Mouse (Mus musculus): Measurements from ENCODE around the gene Exosc2.
"Not testable (repeated sequence)": the region's sequence is repeated elsewhere in the genome, so short reads cannot be mapped to it uniquely, and the experiment has no call there.

The Exosc2 gene

GRCm38 (mm10) chr2:31667332-31667731, 3.2 kb upstream of the Exosc2 start:
- DNase-seq (ENCODE audit: low read depth, low spot score), result peak; percentile 54

DNA sequence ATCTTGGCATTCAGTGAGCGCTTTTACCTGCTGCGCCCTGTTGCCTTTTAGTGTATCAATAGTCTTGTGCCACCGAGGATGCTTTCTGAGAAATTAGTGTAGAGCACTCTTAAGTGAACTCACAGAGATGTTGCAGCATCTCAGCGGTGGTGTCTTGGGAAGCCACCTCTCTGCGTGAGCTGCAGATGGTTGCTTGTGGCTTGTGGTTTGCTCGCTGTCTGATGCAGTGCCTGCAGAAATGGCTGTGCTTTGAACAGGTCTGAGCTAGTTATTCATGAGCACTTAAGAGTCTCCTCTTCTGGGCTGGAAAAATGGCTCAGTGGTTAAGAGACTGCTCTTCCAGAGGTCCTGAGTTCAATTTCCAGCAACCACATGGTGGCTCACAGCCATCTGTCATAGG, 8.1 kb downstream of the Exosc2 start:
- no peak for DNase-seq (ENCODE audit: low read depth, low spot score)

GRCm38 (mm10) chr2:31681051-31681707, 10.7 kb downstream of the Exosc2 start:
- not testable (repeated sequence) for DNase-seq (ENCODE audit: low read depth, low spot score)

DNA sequence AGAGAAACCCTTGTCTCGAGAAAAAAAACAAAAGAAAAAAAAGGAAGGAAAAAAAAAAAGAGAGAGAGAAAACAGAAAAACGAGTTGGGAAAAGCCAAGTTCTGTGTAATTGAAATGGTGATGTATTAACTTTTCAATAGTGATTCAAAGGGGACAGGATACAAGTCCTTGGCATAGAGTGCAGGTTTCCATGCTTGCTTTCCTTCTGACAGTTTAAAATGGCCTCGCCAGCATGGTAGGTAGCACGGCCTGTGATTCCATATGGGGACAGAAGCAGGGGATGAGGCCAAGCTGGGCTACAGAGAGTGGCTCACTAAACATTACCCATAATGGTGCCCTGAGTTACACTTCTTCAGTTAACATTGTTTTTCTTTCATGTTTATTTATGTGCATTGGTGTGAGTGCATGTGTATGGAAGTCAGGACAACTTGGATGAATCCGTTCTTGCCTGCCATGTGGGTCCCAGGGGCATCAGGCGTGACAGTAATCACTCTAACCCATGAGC, 11.3 kb downstream of the Exosc2 start:
- DNase-seq (ENCODE audit: low read depth, low spot score), result no peak

DNA sequence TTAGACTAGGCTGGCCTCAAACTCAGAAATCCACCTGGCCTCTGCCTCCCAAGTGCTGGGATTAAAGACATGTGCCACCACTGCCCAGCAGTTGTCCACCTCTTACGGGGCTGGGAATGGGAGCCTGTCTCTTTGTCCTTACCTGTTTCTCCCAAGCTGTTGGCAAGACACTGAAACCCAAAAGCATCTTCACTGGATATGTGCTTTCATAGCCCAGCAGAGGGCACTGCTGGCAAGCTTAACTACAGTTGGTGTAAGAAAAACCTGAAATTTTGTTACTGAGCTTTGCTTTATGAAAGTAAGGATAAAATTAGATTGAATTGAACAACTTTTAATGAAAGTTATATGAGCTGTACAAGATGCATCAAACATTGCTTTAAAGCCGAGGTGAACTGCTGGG, 13.2 kb downstream of the Exosc2 start:
- peak; percentile 74 for DNase-seq (ENCODE audit: low read depth, low spot score)

GRCm38 (mm10) chr2:31688074-31688925, 17.8 kb downstream of the Exosc2 start, which contains the start of gene Abl1:
Abl1 (plus strand) TSS chr2:31688376.
- peak; percentile 99 for DNase-seq (ENCODE audit: low read depth, low spot score)

DNA sequence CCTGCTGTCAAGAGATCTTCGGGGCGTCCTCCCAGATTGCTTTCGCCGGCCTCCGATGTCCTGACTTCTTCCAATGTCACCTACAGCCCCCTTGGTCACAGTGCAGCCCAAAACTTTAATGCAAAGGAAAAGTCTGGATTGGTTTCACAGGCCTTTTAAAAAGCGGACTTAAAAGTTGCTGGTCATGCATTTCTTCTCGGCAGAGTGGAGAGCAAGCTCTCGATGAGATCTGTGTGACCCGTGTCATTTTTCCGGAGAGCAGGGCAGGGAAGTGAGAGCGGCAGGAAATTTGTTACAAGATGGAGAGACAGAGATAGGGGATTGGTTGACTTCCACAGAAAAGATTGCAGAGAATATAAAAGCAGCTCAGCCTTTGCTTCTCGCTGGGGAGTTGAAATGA, 18.5 kb downstream of the Exosc2 start:
- DNase-seq (ENCODE audit: low read depth, low spot score), result no peak

GRCm38 (mm10) chr2:31690063-31690462, 19.5 kb downstream of the Exosc2 start:
- DNase-seq (ENCODE audit: low read depth, low spot score), result no peak

DNA sequence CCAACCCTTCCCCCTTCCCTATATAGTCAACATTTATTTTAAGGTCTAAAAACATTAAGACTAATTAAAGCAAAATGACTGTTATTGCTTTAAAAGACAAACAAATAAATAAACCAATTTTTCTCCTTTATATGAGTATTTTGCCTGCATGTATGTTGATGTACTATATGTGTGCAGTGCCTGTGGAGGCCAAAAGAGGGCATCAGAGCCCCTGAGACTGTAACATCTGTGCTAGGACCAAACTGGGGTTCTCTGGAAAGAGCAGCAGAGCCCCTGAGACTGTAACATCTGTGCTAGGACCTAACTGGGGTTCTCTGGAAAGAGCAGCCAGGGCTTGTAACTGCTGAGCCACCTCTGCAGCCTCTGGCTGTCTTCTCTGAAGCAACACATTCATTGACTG, 27.7 kb downstream of the Exosc2 start:
- DNase-seq (ENCODE audit: low read depth, low spot score), result peak; percentile 50

DNA sequence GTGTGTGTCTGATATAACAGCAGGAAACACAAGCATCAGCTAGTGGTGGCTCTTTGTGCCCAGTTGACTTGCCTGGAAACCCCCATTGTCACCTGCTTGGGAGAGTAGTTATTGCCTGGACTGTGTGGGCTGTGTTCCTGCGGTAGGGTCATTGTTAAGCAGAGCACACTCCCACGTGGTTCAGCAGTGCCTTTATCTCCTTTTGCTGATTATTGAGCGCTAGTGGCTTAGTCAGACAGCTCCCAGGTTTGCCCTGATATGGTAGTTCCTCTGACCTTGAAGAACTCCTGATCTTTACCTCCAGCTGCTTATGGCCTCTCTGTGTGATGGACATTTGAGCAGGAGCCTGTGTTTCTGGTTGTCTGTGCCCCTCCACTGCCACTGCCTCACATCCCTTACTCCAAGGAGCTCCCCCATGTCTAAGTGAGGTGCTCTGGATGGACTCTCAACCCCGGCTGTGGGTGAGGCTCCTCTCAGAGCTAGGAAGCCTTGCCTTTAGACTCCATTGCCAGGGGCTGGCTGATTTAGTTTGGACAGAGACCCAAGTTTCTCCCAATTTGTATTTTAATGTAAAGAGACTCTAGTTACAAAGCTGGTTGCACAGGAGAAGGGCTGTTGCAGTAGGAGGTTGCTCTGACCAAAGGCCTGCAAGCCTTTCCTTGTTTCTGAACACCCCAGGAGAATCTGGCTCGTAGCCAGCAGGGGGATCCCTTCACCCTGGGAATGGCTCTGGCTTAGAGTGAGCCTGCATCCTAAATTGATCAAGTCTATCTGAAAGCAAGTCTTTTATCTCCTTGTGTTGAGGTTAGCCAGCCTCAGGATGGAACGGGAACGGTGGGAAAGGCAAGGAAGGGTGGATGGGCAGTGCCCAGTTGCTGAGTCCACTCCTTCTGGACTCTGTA, 30.3 kb downstream of the Exosc2 start:
- peak; percentile 58 for DNase-seq (ENCODE audit: low read depth, low spot score)

DNA sequence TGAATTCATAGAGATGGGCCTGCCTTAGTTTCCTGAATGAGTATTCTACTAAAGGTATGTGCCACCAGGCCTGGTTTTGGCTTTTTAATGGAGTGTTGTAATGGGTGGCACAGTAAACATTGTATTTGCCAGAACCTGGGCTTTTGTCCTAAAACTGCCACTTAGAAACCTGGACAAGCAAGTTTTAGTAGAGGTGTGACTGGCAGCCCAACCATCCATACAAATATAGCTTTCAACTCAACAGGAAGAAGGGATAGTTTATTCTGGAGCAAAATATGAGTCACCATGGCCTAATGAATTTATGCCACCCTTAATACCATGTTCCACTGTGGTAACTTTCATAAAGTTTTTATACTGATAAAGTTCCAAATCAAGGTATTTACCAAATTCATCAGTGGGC, 32.7 kb downstream of the Exosc2 start:
- DNase-seq (ENCODE audit: low read depth, low spot score), result no peak

DNA sequence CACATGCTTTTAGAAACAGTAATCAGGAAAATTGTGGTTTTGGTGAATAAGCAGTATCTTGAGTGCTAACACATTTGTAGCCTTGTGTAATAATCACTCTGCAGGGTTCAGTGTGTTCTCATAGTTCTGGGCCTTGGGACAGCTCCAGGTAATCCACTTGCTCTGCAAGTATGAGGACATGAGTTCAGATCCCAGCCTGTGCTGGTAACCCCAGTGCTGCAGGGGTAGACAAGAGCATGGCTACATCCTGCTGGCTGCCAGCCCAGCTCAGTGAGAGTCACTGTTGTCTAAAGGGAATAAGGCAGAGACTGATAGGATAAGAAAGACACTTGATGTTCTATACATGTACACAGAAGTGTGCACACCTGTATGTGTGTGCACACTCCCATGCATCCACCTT, 35.4 kb downstream of the Exosc2 start:
- no peak for DNase-seq (ENCODE audit: low read depth, low spot score)

- no peak for DNase-seq (ENCODE audit: low read depth, low spot score)
Observed at GRCm38 (mm10) chr2:31706531-31706930, 36.0 kb downstream of the Exosc2 start.

DNA sequence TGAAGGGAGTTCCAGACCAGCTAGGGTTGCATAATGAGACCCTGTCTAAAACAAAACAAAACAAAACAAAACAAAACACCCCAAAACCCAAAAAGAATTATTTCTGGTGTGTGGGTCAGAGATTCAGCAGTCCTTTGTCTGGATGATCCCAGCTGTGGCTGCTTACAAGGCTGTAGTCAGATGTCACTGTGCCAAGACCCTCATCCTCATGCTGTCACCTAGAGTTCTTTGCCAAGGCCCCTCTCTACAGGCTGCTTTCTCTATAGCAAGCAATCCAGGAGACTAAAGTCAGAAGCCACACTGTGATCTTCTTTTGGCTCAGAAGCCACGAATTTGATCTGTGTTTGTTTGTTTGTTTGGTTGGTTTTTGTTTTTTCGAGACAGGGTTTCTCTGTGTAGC, 42.2 kb downstream of the Exosc2 start:
- DNase-seq (ENCODE audit: low read depth, low spot score), result no peak

- no peak for DNase-seq (ENCODE audit: low read depth, low spot score)
Observed at GRCm38 (mm10) chr2:31713813-31714212, 43.3 kb downstream of the Exosc2 start.

DNA sequence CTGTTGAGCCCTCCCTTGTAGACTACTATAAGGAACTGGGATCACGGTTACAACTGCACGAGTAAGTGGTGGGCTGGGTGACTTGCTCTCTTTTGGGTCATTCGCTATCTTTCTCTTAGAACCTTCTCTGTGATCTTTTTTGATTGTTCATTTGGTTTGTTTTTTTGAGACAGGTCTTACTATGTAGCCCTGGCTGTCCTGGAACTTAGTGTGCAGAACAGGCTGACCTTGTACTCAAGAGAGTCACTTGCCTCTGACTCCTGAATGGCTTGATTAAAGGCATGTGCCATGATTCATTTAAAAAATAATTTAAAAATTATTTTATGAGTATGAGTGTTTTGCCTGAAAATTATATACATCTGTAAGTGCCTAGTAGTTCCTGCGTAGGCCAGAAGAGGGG, 44.3 kb downstream of the Exosc2 start:
- no peak for DNase-seq (ENCODE audit: low read depth, low spot score)

GRCm38 (mm10) chr2:31715985-31716384, 45.5 kb downstream of the Exosc2 start:
- no peak for DNase-seq (ENCODE audit: low read depth, low spot score)

DNA sequence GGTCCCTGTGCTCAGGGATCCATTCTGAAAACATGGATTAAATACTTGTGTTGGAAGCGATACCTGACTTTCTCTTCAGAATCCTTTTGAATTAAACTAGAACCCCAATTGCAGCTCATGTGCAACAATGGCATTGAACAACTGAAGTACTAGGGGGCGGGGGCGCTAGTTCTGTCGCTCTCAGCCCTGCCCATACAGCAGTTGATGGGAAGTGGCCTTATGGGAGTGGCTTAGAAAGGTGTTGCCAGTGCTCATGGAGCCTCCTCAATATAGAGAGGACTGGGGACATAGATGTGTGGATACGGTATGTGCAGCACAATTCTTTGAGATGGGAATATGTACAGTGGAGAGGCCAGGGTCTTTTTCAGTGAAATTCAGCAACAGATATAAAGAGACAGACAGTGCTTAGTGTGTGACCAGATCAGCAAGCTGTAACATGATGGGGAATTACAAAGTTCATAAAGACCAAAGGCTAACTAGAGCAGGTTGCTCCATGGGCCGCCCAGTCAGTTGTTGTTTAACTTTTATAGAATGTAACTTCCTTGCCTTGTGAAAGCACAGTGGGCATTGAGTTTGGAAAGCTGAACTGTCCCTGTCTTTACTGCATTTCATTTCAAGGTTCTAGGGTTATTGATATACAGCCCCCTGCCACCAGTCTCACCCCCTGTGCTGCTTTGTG, 48.8 kb downstream of the Exosc2 start:
- peak; percentile 21 for DNase-seq (ENCODE audit: low read depth, low spot score)

GRCm38 (mm10) chr2:31719944-31720343, 49.4 kb downstream of the Exosc2 start:
- DNase-seq (ENCODE audit: low read depth, low spot score), result no peak

- peak; percentile 63 for DNase-seq (ENCODE audit: low read depth, low spot score)
Observed at GRCm38 (mm10) chr2:31720783-31721182, 50.3 kb downstream of the Exosc2 start.
